Mouse (Mus musculus) spleen, adult 2 months (tissue): ENCODE measurements around the gene Ppat.

Experiments
- CTCF ChIP-seq: fragments of 200-500 bp; IDR thresholded peaks from 2 replicates; pipeline ENCODE4 v1.5.1; 2011; ENCODE audit warnings: mild to moderate bottlenecking, inconsistent platforms; ENCODE audit not compliant: insufficient read depth, insufficient read length, insufficient replicate concordance; ENCODE audit errors: extremely low read depth
- POLR2A ChIP-seq: fragments of 200-500 bp; IDR thresholded peaks from 2 replicates; pipeline ENCODE4 v1.6.1; 2011; ENCODE audit warnings: low read depth, low read length, inconsistent platforms

- TF ChIP-seq CTCF (no peak), POLR2A (no peak)
Observed at GRCm38 (mm10) chr5:76984015-76984414, 32.6 kb upstream of the Ppat start.
